Mouse (Mus musculus) megakaryocyte-erythroid progenitor cell, adult 5-6 weeks (primary cell): ENCODE data around the gene Rpf2. TPM values are rescaled to one million over a fixed set of nuclear protein-coding genes. Genes with fewer than 3 reads are reported as not detected.

Experiments used
- ATAC-seq: replicated peaks from 2 replicates; pipeline ENCODE4 v1.8.0; 2016; ENCODE audit warnings: mild to moderate bottlenecking, inconsistent platforms; ENCODE audit not compliant: severe bottlenecking, poor library complexity, low FRiP score, low TSS enrichment
- total RNA-seq, 2 experiments: library from RNA; stranded (forward) in 1 of 2; stranded (reverse) in 1 of 2; fragments of 200-1000, 215-1000 nt in 1 of 2; fragments of >200 nt in 1 of 2; fragmentation: Nextera tagmentation in 1 of 2; gene quantifications; 2 replicates each; pipeline ENCODE4 v1.2.3; 2014 to 2017

Rpf2 gene
- total RNA-seq (2014; fragmentation: Nextera tagmentation) (70.6 and 102 TPM in 2 replicates), total RNA-seq (2017) (263 and 350 TPM in 2 replicates)

DNA sequence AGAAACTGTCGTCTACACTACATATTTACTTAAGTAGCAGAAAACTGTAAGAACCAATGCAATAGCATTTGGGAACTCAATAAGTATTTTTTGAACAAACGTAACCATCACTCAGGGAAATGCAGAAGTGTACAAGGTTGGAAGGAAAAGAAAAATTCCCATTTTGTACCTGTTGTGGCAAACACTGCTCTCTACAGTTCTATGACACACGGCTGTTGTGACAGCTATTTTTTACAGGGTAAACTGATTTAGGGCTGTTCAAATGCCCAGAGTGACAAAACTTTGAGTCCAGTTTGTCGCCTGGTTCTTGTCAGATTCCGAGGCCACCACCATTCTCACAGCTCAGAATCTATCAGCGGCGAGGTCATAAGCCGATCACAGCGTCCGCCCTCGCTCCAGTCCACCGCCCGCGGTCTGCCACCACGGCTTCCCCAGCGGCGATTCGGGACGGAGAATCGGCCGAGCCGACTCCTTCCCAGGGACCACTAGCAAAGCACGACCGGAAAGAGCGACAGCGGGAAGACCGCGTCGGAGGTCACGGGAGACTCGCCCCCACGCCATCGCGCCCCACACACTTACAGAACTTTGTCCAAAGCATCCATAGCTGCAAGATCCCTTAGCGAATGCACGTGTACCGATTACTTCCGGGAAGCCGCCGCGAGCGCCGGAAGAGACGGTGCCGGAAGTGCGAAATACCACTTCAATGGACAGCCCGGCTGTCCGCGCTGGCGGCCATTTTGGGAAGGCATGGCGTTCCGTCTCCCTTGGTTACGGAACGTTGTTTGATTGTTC, at the start of gene Rpf2:
Gene Rpf2, minus strand, starts transcription at position 663 of the 792 bp plus-strand sequence.
- ATAC-seq, result peak; percentile 93

DNA sequence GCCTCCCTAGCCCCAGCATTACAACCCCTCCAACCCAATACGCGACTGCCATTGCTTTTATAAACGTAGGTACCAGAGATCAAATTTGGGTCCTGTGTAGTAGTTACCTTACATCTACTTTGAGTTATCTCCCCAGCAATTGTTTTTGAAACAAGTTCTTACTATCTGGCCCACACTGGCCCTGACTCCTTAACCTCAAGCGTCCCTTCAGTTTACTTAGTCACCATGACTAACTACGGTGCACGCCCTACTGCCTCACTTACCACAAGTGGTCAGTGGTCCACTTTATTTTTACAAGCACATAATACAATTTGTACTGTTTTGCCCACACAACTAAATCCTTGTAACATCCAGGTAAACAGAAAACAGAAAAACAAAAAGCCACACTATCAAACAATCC, 45.8 kb upstream of the Rpf2 start:
- ATAC-seq, result no peak

DNA sequence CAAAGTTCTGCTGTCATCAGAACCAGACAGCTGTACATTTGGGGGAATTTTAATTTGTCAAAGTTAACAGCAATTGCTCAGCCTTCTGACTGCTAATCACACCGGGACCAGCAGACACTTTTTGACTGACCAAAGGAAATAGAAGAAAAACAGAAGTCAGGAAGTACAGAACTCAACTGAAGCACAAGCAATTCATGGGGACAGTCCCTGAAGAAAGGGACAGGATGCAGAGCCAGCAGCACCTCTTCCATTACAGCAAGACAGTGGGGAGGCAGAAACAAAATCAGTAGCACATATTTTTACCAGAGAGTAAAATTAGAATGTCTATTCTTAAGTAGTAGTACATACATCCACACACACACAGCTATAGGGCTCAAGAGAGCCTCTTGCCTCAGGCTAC, 39.9 kb upstream of the Rpf2 start:
- ATAC-seq, result no peak

DNA sequence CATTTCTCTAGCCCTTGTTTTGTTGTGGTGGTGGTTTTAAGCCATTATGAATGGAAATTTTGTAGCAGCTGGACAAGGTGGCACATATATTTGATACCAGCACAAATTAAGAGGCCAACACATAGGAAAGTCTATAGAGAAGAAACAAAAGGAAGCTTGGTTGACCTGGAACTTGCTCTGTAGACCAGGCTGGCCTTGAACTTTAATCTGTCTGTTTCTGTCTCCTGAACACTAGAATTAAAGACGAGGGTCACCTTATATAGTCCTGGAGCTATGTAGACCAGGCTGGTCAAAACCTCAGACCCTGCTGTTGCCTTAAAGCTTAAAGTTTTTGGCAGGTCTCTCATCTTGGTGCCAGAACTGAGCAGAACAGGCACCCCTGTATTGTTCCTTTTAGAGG, 38.7 kb upstream of the Rpf2 start:
- no peak for ATAC-seq

DNA sequence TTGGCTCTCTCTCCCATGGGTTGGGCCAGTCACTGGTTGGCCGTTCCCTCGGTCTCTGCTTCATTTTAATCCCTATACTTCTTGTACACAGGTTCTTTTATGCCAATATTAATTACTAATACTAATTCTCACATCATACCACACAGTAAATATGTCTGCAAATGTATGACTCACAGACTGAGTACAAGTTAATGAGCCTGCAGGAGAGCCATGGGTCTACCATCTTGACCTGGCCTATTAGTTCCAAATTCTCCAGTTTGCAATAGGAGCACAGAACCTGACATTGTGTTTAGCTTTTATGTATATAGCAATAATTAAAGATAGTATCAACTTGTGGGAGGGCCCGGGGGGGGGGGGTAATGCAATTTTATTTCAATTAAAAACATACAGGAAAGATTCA, 38.2 kb upstream of the Rpf2 start:
- ATAC-seq, result no peak

DNA sequence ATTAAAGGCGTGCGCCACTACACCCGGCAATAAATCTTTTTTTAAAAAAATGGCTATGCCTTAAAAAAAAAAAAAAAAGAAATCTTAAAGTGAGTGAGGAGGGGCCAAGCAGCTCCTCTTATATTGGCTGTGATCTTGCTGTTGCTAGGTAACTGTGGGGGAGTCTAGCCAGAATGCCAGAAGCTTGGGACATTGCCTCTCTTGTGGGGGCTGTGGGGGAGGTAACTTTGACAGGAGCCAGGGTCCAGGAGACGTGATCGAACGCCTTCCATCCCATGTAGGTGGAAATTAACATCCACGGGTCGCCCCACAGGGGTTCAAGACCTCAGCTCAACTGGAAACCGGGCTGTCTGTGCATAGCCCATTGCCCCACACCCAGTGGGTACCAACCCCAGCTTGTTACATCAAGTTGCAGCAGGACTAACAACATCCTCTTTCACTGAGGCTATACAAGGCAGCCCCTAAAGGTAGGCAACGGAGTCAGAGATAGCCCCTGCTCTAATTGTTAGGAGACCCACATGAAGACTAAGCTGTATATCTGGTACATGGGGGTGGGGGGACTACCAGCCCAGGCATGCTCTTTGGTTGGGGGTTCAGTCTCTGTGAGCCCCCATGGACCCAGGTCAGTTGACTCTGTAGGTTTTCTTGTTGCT, 37.5 kb upstream of the Rpf2 start:
- no peak for ATAC-seq

DNA sequence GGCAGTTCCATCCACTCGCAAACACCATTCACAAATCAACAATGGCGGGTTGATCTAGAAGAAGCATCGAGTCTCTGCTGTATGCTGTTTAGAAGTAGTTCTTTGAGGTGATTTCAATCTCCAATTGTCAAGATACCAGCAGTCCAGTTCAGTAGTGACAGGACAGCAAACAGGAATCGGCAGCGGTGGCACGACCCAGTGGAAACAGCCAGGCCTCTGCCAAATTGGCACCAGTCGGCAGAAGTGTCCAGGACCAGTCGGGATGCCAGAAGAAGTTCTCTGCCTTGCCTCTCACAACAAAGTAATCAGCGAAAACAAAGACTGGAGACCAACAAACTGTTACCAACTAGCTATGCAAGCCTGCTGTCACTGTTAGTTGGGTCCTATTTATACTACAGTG, 36.8 kb upstream of the Rpf2 start:
- ATAC-seq, result no peak

DNA sequence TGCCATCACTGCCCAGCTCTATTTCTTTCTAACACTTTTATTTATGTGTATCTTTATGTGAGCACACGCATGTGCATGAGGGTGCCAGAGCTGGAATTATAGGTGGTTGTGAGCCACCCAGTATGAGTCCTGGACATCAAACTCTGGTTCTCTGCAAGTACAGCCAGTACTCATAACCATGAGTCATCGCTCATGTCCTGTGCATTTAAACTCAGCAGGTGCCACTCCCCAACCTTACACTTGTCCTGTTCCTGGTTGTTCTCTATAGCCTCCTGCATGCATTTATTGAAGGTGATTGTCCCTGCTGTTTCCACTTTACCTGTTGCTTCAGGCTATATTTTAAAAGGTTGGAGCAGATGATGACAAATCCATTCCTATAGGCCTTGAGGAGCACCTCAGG, 34.7 kb upstream of the Rpf2 start:
- no peak for ATAC-seq

DNA sequence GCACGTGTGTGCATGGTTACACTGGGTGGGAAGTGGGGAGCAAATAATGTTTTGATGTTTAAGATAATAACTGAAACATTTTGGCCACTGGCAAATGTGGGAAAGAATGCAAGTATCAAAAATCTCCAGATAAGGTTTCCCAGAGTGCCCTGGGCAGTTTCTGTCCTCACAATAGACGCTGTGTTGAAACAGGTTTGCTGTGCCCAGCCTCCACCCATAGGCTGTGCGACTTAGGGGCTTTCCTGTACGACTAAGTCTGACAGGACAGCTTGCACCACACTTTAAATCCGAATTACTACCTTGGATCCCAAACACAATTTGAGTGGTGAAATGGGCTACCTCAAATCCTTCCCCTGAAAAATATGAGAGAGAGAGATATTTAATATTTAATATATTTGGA, 31.5 kb upstream of the Rpf2 start:
- ATAC-seq, result no peak

DNA sequence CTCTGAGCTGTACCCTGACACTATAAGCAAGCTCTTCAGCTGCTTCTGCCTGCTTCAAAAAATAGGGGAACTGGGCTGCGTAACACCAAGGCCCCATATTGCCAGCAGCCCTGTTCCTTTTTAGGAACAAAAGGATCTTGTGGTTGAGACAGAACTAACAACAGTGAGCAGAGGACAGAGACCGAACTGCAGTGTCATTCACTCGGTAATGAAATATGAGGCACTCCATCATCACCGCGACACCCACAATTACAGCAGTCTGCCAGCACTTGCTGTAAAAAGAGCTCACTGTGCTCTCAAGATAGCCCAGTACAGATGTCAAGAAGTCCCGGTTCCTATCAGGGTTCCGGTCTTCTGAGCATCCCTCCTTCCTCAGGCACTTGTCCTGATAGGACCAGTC, 29.2 kb upstream of the Rpf2 start:
- ATAC-seq, result peak; percentile 78

DNA sequence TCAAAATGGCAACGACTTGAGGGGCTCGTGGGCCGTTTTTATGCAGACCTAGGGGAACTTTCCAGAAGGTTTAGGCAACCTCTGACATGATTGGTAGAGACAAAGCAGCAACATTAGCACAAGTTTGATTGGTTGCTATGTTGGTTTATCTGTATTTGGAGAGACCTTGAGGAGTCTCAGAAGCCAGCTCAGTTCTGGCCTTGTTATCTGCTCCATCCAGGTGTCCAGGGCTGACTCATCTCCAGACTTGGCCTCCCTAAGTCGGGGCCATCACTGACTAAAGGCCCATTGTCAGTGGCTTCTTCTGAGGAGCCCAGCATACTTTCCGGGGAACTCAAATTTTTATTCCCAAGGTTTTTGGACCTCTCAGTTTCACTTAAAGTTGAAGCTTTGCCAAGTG, 27.1 kb upstream of the Rpf2 start:
- ATAC-seq, result peak; percentile 92

DNA sequence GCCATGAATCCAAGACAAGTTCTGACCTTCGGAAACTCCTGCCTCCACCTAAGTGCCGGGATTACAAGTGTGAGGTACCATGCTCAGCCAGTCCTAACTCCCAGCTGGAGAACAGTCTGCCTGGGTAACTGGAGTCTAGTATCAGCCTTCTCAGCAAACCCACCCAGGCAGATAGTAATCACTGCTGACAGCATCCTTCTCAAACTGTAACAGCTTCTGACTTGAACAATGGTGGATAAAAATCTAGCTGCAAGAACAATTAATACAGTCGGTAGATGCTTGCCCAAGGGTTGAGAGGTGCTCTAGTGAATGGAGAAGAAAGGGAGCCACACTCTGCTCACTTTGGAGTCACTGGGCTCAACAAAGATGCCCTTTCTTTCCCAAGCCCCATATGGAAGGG, 24.4 kb upstream of the Rpf2 start:
- ATAC-seq, result no peak

DNA sequence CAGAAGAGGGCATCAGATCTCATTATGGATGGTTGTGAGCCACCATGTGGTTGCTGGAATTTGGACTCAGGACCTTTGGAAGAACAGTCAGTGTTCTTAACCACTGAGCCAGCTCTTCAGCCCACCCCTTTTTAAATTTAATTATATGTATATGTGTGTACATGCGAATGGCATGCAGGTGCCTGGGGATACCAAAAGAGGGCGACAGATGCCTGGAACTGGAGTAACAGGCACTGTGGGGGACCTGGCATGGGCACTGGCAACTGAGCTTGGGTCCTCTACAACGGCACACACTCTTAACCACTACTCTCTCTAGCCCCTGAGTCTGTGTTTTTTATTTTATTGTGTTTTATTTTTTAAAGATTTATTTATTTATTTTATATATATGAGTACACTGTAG, 18.1 kb upstream of the Rpf2 start:
- ATAC-seq, result no peak

DNA sequence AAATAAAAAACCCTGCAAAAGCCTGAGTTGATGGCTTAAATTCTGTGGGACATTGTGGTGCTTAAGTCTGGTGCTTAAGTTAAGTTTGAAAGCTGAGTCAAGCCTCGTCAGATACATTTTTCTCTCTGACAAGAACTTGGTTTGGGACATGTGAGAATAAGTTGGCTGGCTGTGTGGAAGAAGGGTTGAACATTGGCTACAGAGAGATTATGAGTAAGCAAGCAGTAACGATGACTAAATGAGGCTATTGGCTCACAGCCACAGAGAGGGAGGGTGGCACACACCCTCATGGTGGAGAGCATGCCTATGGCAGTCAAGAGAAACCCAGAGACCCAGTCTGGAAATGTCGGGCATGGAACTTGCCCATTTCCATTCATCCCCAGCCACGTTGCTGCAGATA, 16.9 kb upstream of the Rpf2 start:
- no peak for ATAC-seq

DNA sequence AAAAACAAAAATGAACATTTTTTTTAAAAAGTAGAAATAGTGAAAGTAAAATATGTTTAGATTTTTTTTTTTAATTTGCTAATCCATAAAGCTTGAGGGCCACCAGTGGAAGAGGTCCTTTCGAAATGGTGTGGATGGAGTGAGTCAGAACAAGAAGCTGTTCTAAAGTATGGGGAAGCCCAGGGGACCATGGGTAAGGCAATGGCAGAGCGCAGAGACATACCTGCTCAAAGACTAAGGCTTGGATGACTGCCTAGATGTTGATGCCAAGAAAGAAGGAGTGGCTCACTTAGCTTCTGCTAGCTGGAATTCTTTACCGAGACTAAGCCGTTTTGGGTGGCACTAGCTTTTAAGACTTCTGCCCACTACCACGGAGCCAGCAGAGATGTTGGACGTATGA, 15.4 kb upstream of the Rpf2 start:
- no peak for ATAC-seq

DNA sequence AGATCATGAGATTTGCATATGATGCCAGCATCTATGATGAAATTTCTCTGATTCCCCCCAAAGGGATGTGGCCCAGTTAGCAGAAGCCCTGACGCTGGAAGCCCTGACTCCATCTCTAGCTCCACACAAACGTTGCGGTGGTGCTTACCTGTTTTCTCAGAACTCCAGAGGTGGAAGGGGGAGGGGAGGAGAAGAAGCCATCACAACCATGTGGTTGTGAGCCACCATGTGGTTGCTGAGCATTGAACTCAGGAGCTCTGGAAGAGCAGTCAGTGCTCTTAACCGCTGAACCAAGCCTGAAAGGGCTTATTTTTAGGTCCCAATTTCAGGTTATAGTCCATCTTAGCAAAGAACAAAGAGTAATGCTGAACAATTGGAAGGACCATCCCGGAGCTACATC, 13.5 kb upstream of the Rpf2 start:
- no peak for ATAC-seq

DNA sequence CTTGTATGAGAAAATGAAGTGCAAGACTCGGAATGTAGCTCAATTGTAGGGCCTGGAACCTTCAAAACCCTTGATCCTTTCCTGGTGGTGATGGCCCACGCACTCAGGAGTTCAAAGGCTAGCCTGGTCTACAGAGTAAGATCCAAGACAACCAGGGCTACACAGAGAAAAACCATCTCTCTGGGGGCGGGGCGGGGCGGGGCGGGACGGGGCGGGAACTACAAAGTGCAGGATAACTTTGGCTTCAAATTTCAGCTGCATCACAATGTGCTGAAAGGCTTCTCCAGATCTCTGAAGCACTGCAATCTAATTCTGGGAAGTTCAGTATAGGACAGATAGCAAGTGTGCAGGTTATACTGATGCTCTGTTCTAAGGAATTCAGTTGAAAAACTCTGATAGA, 12.7 kb upstream of the Rpf2 start:
- no peak for ATAC-seq

DNA sequence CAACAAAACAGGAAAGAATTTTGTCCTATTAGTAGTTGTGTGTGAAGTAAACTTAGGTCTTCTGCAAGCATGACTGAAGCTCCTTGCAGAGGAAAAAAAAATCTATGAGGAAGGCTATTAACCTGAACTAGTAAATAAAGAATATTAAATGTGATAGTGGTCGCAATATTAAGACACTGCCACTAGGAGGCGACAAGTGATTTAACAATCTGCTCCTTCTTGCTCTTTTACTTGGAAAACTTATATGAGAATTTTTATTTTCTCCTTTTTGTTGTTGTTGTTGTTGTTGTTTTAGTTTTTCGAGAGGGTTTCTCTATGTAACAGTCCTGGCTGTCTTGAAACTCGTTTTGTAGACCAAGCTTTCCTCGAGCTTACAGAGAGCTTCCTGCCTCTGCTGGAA, 12.1 kb upstream of the Rpf2 start:
- peak; percentile 60 for ATAC-seq

DNA sequence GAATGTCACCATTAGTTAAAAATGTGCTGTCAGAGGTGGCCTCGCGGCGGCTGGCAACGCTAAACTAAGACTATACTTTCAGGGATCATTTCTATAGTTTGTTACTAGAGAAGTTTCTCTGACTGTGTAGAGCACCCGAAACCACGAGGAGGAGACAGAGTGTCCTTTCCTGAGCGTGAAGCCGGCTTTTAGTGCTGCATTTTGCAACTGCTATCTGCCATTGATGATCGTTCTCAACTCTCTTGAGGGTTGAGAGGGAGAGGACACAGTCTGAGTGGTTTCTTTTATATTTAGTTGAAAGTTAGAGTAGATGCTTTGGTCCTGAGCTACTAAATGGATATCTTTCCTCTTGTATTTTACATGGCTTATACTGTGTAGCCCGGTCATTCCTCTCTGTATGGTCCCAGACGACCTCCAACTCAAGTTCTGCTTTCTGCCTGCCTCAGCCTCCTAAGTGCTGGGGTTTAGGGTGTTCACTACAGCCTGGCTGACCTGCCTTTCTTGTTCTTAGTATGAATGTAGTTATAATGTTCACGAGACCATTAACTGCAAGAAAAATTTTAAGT, 11.6 kb upstream of the Rpf2 start:
- ATAC-seq, result peak; percentile 78

DNA sequence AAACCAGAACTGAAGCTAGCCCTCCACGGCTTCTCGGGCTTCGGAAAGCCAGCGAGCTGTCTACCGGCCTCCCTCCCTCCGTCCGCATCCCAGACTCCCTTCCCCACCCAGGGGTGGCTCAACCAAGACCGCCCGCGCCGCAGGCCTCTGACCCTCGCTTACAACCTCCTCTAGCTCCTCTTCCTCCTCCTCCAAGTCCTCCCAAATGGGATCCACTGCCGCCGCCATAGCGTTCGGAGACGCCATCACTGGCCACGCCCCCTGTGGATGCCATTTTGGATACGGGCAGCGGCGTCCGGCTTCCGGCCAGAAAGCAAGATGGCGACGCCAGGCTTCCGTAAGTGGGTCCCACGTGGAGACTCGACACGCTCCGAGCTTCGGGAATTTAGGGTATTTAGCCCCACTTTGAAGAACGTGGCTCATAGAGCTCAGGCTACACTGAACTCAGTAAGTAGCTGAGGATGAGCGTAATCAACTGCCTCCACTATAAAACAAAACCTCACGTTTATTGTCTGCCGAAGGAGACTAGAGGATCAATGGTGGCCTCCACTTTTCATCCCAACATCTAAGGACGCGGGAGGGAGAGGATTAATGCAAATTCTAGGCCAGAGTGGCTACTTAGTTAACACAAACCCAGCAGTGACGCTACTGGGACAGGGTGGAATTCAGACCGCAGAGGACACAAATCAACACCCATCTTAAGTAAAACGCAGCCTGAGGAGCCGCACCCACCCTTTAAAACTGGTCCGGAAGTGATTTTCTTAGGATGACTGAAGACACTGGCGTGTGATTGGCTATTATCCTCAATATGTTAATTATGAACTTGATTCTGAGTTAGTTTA, 10.8 kb upstream of the Rpf2 start, which contains the start of gene Gtf3c6:
Gene Gtf3c6, minus strand, starts transcription at position 695 of the 842 bp plus-strand sequence.
- peak; percentile 57 for ATAC-seq
